Mouse (Mus musculus) lung, postnatal 4 days (tissue): ENCODE data around the gene Bik.
"Not testable (repeated sequence)": the region's sequence is repeated elsewhere in the genome, so short reads cannot be mapped to it uniquely, and the experiment has no call there.

Experiments
- DNase-seq, 2 experiments: peaks; one replicate each; pipeline ENCODE4 v3.0.0; 2021

Gene Bik

GRCm38 (mm10) chr15:83526424-83527091 is at the start of gene Bik:
Bik (plus strand) TSS chr15:83526862.
- DNase-seq: peak; percentile 72 to 79

GRCm38 (mm10) chr15:83478096-83478495 is 48.6 kb upstream of the Bik start:
- DNase-seq: no peak

DNA sequence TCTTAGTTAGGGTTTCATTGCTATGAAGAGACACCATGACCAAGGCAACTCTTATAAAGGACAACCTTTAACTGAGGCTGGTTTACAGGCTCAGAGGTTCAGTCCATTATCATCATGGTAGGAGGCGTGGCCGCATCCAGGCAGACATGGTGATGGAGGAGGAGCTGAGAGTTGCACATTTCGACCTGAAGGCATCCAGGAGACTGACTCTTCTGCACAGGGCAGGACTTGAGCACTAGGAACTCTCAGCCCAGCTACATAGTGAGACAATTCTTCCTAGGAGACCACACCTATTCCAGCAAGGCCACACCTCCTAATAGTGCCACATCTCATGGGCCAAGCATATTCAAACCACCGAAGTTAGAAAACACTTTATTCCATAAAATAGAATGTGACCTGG is 46.8 kb upstream of the Bik start:
- no peak for DNase-seq

GRCm38 (mm10) chr15:83481236-83481780 is 45.4 kb upstream of the Bik start:
- no peak for DNase-seq

DNA sequence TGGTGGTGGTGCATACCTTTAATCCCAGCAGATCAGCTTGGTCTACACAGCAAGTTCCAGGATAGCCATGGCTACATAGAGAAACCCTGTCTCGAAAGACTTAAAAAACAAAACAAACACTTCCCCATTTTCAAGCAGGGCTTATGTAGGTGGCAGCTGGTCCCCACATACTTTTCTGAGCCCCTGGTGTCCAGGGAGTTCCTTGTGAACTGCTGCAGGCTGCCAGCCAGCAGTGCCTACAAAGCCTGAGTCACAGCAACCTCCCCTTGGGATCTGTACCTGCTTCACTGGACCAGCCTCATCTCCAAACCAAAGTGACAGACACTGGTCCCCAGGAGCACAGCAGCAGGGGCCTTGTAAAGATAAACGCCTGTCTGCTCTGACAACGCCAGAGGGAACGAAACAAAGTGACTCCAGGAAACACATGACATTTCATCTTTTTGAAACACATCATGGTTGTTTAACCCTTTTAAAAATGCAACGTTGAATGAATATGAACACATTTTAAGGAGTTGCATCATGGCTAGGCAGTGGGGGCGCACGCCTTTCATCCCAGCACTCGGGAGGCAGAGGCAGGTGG is 43.9 kb upstream of the Bik start:
- no peak for DNase-seq

DNA sequence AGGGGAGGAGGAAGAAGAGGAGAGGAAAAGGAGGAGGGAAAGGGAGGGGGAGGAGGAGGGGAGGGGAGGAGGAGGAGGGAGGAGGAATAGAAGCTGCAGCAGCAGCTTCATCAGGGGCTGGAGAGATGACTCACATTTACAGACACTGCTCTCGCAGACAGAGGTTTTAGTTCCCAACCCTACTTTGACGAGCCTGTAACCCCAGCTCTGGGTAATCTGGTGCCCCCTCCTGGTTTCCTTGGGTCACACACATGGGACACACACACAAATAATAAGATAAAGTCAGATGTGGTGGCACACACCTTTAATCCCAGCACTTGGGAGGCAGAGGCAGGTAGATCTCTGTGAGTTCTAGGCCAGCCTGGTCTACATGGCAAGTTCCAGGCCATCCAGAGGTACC is 43.2 kb upstream of the Bik start:
- peak in 1 of 2 experiments; percentile 54 for DNase-seq

GRCm38 (mm10) chr15:83484311-83484710 is 42.4 kb upstream of the Bik start:
- no peak for DNase-seq

DNA sequence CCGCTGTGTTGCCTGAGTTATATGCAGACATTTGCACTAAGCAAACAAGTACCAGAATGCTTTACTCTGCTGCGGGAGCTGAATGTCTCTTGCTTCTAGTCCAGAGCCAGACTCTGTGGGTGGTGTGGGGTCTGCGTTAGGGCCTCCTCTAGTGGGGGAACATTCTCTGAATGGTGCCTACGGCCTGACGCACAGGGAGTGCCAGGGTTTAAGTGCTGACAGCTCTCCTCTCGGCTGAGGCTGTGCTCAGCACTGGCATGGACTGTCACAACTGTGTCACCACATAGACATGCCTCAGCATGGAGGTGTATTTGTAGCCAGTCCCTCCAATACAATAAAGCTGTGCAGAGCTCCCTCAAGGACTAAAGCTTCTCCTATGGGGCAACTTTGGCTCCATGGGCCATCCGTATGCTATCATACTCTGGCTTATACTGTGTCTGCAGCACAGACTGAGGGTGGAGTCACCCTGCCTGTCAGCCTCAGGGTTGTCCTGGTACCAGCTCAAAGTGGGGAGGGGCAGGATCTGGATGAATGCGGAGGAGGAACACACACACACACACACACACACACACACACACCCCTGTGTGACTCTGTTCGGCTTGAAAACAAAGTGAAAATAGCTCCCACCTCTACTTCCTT is 39.1 kb upstream of the Bik start:
- no peak for DNase-seq

GRCm38 (mm10) chr15:83489471-83489870 is 37.2 kb upstream of the Bik start:
- no peak for DNase-seq

GRCm38 (mm10) chr15:83491891-83492290 is 34.8 kb upstream of the Bik start:
- DNase-seq: no peak

GRCm38 (mm10) chr15:83493856-83494571 is 32.6 kb upstream of the Bik start:
- no peak for DNase-seq

- DNase-seq: no peak
Observed at GRCm38 (mm10) chr15:83494572-83494920, 32.1 kb upstream of the Bik start.

GRCm38 (mm10) chr15:83495195-83495594 is 31.5 kb upstream of the Bik start:
- DNase-seq: no peak

GRCm38 (mm10) chr15:83495787-83496367 is 30.8 kb upstream of the Bik start:
- no peak for DNase-seq

- no peak for DNase-seq
Observed at GRCm38 (mm10) chr15:83497299-83497698, 29.4 kb upstream of the Bik start.

DNA sequence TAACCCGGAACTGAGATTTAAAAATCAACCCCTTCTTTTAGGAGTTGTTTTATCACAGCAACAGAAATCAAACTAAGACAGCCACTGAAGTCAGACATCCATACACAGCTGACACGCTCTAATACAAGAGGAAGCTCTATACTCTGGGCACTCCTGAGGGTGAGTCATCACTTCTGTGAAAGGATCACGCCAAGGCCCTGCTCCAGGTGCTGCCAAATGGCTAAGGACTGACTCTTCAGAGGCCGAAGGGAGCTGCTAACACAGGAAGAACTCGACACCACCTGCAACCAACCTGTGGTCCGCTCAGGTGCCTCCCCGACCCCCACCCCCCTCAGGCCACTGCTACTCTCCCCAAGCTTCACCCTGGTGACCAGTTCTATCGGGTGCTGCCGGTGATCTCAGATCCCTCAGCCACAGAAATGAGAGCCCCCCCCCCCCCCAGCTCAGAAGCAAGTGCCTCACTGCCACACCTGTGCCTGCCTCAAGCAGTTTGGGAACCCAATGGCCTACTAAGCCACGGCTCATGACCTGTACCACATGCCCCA is 27.4 kb upstream of the Bik start:
- no peak for DNase-seq

DNA sequence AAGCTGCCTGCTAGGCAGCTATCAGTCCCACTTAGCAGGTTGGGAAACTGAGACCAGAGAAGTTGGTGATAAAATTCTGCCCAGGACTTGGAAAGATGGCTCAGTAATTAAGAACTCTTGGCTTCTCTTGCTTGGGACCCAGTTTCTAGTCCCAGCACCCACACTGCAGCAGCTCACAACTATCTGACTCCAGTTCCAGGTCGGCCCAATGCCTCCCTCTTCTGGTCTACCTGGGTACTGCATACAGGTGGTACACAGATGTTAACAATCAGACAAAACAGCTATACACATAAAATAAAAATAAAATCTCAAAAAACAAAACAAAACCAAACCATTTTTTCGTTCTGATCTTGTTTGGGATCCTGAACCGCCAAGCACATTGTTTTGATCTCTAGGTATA is 26.3 kb upstream of the Bik start:
- peak in 1 of 2 experiments; percentile 43 for DNase-seq

GRCm38 (mm10) chr15:83501483-83501882 is 25.2 kb upstream of the Bik start:
- DNase-seq: not testable (repeated sequence)

DNA sequence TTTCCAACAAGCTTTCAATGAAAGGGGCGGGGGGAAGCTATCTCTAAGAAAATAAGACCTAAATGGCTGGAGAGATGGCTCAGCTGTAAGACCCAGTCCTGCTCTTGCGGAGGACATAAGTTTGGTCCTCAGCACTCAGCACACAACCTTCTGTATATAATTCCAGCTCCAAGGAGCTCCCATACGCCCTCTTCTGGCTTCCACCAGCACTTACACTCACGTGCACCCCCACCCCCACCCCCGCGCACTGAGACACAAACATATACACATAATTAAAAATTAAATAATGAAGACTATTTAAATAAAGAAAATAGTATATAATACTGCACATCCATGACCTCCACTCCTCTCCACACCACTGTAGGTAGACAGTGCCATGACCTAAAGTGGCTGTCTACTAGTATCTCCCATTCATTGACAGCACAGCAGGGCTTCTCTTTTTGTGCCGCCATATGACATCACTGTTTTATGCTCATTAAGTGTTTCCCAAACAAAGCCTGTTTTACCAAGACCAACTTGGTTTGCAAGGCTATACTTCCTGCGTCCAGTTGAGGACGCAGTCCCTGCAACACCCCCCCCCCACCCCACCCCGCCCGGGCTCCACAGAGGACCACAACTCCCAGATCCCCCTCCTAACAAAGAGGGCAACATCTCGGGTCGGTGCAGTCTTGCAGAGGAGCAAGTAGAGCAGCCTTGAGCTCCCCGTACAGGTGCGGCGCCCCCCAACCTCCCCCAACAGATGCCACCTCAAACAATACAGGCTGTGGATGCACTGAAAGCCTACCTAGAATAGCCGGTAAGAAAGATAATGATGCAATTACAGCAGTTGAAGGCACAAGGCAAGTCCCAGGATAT is 16.5 kb upstream of the Bik start:
- DNase-seq: peak in 1 of 2 experiments; percentile 31

DNA sequence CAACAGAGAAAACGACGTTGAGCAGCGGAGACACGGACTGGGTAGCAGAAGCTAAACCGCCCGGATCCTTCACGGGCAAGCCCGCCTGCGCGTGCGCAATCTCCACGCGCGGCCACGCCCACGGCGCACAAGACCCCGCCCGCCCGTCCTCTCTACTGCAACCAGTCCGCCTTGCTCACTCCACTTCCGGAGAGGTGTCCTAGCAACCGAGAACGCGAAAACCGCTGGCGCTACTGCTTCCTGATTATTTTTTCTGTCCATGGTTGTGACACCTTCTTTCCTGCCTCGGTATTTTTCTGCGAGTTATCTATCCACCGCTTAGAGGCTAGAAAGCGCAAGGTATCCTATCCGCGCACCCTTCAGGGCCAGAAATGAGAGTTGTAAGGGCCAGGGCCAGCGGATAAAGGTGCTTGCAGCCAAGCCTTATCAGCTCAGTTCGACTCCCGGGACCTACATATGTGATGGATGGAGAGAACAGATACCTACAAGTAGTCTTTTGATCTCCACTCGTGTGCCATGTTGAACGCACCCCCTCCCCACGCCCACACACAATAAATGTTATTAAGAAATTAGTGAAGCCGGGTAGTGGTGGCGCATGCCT is 15.8 kb upstream of the Bik start, which contains the start of gene Ttll1:
Gene Ttll1, minus strand, starts transcription at position 89 of the 601 bp plus-strand sequence.
- peak; percentile 98 for DNase-seq
